Mouse (Mus musculus): Measurements from ENCODE around the gene Agmo. TPM values are rescaled to one million over a fixed set of nuclear protein-coding genes. Genes with fewer than 3 reads are reported as not detected.

Agmo gene
- polyA plus RNA-seq (2017; shearing (Covaris generic)) = under 1 TPM; 0.40 to 0.51 TPM

DNA sequence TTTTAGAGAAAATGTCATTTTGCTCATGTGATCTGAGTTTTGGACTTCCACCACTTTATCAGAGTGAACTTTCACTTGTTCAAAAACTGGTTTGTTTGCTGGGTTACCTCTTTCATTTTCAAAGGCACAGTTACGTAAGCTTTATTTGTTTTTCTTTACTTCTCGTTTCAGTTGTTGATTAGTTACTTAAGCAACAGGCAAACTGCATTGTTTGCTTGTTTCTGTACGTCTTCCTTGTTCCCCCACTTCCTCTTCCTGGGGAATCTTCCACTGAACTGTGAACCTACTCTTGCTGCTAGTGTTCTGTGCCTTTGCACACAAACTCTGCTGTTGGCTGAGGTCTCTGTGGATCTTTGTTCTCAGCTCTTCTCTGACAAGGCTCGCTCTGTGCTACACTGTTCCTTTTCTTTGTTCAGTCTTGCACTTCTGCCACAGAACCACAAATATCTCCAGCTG lies at the start of gene Agmo:
Agmo (plus strand) TSS at position 76 of the 456 bp plus-strand sequence.

Other genes with a start within 250 kb of the Agmo start
- under 1 TPM in 1 of 2 experiments, not detected in 1; 0.11 TPM for gene Meox2, start 133.1 kb upstream of the Agmo start, polyA plus RNA-seq (2017; shearing (Covaris generic))

Measured in inflammation-experienced regulatory T-cells (primary cell).